Mouse (Mus musculus): Measurements from ENCODE around the gene Clip4.

Gene Clip4

GRCm38 (mm10) chr17:71875492-71875891 lies 107.2 kb downstream of the Clip4 start:
- no peak for DNase-seq

- DNase-seq = no peak
Measured at GRCm38 (mm10) chr17:71881369-71881768, 113.1 kb downstream of the Clip4 start.

- no peak for DNase-seq
Measured at GRCm38 (mm10) chr17:71909107-71909506, 140.8 kb downstream of the Clip4 start.

DNA sequence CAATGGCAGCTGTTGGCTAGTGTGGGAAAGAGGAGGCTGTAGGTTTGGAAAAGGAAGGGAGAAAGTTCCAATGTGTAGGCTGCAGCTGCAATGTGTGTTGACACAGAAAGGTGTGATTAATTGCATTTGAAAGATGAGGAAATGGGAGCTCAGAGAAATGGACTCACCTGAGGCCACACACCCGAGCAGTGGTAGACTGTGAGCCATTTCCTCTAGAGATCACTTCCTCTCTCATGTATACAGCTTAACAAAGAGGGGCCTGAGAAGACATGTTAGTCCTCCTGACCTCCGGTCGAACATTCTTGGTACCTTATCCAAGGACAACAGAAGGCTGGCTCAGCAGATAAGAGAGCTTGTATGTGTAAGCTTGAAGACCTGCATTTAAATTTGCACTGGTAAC lies 144.9 kb downstream of the Clip4 start:
- no peak for DNase-seq

All from thymus, adult 18-20 months (tissue).